Mouse (Mus musculus): Measurements from ENCODE around the gene Slc16a13. TPM values are rescaled to one million over a fixed set of nuclear protein-coding genes. Genes with fewer than 3 reads are reported as not detected.

Gene Slc16a13
- total RNA-seq, 2 experiments from 2014 or later, result 4.2 to 5.8 TPM

DNA sequence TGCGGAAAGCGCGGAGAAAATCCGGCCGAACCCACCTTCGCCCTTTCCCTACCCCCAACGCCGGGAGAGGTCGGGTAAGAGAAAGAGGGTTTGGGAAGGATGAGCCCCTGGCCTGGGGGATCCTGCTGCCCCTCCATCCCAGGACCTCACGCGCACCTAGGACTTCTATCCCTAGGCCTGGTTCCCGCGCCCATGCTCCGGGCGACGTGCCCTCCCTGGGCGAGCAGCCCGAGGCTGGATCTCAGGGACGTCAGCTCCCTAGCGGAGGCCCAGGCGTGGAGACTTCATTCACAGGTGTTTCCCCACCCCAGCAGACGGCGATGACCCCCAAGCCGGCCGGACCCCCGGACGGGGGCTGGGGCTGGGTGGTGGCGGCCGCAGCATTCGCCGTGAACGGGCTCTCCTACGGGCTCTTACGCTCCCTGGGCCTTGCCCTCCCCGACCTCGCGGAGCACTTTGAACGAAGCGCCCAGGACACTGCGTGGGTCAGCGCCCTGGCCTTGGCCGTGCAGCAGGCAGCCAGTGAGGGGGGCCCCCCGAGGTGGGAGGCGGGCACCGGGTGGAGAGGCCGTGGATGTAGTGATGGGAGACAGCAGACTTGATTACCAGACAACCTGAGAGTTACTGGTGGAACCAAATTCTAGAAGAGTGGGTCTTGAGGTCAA, 6.5 kb downstream of the Slc16a13 start:
- intact Hi-C loops (cut with DNase I), result loop anchor here (10.0 kb wide), 1 partner anchor 280 kb away; the partner anchor contains the start of gene Ybx2
- DNase-seq, result peak in 1 of 2 experiments; percentile 63

DNA sequence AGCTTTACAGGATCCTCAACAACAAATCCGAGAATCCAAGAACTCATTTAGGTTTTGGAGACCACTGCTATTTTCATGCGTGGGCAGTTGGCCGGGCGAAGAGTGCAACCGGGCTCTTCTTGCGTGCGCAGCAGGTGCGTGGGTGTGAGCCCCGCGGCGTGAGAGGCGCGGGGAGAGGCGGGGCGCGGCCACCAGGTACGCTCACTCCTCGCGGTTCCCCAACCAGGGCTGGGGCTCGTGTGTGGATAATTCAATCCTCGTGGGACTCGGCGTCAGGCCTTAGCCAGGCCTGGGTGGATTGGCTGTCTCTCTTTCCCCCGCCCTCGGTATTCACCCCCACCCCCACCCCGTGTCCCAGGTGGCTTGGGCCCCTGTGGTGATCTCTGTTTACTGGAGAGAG, 7.1 kb downstream of the Slc16a13 start:
- intact Hi-C loops (cut with DNase I), result loop anchor here (10.0 kb wide), 1 partner anchor 279 kb away; the partner anchor contains the start of gene Ybx2
- no peak for DNase-seq

DNA sequence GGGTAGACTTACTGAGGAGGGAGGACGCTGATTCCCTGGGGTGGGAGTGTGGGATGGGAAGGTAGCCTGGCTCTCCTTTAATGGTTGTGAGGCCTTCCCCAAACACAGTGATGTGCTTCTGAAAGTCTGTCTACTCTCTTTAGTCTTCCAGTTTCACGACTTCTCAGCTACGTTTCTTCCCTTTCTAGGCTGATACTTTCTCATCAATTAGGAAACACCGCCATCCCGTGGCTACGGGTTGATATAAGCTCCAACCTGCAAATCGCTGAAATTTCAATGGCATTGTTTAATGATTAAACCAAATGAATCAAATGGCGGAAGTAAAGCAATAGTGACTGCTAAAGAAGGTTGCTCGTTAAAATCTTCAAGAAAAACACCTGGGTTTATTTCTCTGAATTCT, 8.0 kb downstream of the Slc16a13 start:
- intact Hi-C loops (cut with DNase I), result loop anchor here (10.0 kb wide), 1 partner anchor 278 kb away; the partner anchor contains the start of gene Ybx2
- peak; percentile 73 to 79 for DNase-seq

DNA sequence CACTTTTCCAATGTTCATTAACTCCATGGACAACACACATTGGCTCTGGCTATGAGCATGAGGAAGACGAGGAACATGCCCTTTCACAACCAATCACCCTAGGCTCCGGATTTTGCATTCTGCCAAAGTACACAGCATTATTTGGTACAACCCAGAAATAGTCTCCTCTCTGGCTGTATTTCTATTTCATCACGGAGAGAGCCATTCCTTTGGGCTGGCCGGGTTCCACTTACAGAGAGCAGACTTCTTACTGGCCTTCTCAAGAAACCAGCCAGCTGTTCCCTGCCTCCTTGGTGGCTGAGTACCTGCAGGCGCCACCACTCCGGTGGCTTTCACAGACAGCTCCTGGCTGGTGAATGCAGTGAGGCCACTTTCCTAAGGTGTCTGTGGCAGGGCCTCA, 8.4 kb downstream of the Slc16a13 start, which contains the start of gene Slc16a11:
Slc16a11 (plus strand) TSS at position 330 of the 400 bp plus-strand sequence.
- intact Hi-C loops (cut with DNase I), result loop anchor here (10.0 kb wide), 1 partner anchor 278 kb away; the partner anchor contains the start of gene Ybx2
- no peak for DNase-seq

DNA sequence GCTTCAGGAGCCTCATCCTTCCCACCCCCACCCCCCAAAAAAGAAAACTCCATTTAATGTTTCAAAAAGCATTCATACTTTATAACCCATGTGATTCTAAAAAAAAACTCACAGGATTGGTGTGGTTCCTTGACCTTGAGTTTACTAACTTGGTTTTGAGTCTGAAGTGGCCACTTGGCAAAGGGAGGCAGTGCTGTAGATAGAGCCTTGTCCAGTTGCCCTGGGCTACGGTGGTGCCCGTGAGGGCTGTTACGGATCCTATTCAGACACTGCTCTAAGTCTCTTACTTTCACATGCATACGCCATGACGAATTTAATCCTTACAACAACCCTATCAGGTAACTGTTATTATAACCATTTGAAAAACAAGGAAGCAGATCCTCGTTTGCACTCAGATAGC, 8.9 kb downstream of the Slc16a13 start:
- intact Hi-C loops (cut with DNase I), result loop anchor here (10.0 kb wide), 1 partner anchor 277 kb away; the partner anchor contains the start of gene Ybx2
- DNase-seq, result no peak

DNA sequence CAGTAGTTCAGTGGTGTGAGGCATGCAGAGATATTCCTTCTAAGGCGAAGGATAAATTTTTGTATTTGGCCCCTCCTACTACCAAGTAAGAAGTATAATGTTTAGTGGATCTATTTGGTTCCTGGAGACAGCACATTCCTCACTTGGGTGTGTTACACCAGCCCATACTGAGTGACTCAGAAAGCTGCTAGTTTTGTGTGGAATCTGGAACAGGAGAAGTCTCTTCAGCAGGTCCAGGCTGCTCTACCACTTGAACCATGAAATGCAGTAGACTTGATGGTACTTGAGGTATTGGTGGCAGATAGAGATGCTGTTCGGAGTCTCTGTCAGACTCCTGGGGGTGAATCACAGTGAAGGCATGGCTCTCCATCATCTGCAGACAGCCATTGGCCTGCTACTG, 10.2 kb downstream of the Slc16a13 start:
- intact Hi-C loops (cut with DNase I), result loop anchor here (10.0 kb wide), 1 partner anchor 276 kb away; the partner anchor contains the start of gene Ybx2

DNA sequence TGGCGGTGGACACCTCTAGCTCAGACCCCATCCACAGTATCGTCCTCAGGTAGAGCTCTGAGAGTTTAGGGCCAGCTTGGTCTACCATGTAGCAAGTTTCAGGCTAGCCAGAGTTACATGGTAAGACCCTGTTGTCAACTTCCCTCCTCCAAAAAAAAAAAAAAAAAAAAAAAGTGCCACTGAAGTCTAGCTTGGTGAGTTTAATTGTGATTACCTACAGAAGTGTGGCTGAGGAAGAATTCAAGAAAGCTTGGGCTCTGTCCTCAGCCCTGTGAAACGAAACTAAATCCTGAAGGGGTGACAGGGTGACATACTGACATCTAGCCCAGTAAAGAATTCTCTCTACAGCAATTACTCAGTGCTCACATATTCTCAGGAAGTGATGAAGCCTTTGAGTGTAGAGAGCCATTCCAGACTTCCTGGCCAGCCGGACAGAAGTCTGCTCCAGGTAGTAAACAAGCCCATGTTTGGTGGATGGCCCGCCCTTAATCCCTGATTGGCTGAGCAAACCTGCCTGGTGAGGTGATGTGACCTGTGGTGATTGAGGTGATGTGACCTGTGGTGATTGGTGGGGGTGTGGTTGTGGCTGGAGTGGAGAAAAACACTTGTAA, 12.0 kb downstream of the Slc16a13 start:
- intact Hi-C loops (cut with DNase I), result no loop called here
- DNase-seq, result no peak

More for the DNA sequence above, 10.2 kb downstream of the Slc16a13 start:
- DNase-seq, result no peak

DNA sequence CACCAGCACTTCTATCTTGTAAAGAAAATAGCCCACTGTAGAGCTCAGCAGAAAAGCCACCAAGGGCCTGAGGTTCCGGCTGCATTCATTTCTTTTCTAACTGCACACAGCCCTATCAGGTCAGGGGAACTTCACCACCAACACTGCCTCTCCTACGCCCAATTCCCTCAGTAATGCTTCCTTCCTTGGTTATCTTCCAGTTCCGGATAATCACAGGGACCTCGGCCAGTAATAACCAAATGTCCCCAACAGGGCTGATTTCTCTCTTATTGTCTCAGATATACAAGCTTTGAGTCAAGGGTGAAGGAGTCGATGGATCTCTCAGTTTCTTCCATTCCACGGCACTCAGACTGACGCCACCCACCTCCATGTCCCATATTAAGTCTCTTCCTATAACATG, 13.6 kb downstream of the Slc16a13 start:
- intact Hi-C loops (cut with DNase I), result no loop called here
- peak in 1 of 2 experiments; percentile 25 for DNase-seq

DNA sequence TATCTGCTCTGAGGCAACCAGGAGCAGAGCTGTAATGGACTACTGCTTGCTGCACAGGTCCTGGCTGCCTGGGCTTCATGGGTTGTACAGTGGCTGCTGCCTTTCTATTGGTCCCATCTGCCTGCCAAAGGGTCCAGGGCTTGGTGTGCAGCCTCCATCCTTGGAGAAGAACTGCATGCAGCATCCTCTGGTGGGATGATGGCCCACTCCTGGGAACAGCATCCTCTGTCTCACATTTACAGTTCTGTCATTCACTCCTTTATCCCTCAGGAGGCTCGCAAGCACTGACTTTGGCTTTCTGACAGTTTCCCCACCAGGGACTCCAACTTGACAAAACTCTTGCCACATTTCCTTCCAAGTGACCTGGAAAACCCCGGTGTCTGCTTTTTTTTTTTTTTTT, 14.1 kb downstream of the Slc16a13 start:
- intact Hi-C loops (cut with DNase I), result no loop called here

DNA sequence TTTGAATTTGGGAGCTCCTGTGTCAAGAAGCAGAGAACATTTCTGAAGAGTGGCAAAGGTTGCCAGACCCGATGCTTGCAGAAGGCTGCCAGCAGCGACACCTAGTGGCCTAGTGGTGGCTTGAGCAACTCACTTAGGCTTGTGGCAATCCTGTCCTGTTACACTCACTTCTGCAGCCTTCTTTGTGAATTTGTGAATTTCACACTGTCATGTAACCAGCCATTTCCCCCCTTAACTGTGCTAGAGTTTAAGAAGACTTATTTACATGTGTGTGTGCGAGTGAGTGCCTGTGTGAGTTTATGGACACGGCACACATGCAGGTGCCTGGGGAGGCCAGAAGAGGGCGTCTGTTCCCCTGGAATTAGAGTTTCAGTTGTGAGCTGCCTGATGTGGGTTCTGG, 19.2 kb downstream of the Slc16a13 start:
- intact Hi-C loops (cut with DNase I), result loop anchor here (2.0 kb wide), 2 partner anchors 127 to 147 kb away; partner anchors contain the start of gene Asgr1

More for the DNA sequence above, 14.1 kb downstream of the Slc16a13 start:
- peak in 1 of 2 experiments; percentile 25 for DNase-seq

DNA sequence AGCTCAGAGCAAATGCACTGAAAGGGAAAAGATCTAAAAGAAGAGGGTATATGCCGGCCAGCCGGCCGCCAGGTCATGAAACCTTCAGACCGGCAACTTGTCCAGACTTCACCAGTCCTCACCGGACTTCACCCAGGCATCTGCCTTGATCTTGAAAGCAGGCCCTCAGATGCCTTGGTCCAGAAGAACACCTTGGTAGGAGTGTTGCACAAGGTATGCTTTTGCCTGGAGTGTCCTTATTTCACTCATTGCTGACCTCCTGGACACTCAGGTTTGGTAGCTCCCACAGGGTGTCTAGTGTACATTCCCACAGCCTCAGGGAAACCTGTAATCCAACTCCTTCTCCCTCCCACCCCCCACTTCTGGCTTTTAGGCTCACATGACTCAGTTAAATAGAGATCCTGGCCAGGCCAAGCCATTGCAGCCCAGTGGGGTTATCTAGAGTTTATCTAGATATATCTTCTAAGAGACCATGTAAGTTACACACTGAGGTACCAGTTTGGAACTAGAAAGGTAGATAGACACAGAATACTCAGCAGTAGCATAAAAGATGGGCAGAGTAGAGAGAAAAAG, 20.7 kb downstream of the Slc16a13 start:
- DNase-seq, result no peak
- intact Hi-C loops (cut with DNase I), result loop anchor here (2.0 kb wide), 2 partner anchors 125 to 145 kb away; partner anchors contain the start of gene Asgr1

More for the DNA sequence above, 19.2 kb downstream of the Slc16a13 start:
- peak; percentile 86 to 90 for DNase-seq

DNA sequence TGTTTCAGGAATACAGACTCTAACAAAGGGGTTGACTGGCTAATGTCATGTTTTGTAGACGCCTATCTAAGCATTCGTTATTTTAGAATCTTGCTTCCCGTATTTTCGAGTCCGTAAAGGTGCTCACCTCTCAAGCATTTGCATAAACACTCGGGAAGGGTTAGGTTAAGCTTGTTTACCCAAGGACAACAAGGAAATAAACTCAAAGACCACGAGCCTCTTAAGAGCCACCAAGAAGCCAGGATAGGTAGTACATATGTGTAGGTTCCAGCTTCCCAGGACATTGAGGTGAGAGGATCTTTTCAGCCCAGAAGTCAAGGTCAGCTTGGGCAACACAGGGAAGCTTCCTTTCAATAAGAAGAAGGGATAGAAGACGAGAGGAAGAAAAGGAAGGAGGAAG, 21.8 kb downstream of the Slc16a13 start:
- intact Hi-C loops (cut with DNase I), result no loop called here
- DNase-seq, result no peak

DNA sequence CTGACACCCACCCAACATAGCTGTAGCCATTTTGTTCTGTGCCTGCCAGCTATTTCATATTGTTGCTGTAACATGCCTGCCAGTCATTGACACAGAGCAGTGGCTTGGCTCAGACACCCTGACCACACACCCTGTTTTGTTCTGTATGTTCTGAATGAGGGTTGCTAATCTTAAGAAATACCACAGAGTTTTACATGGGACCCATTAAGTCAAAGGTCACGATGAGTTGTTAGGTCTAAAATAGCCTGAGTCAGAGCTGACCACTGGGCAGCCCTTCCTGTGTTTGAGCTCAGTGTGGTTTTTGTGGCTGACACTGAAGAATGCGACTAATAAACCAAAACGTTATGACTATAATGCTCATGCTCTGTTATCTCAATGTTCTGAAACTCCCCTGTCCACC, 22.5 kb downstream of the Slc16a13 start:
- intact Hi-C loops (cut with DNase I), result no loop called here
- DNase-seq, result no peak

DNA sequence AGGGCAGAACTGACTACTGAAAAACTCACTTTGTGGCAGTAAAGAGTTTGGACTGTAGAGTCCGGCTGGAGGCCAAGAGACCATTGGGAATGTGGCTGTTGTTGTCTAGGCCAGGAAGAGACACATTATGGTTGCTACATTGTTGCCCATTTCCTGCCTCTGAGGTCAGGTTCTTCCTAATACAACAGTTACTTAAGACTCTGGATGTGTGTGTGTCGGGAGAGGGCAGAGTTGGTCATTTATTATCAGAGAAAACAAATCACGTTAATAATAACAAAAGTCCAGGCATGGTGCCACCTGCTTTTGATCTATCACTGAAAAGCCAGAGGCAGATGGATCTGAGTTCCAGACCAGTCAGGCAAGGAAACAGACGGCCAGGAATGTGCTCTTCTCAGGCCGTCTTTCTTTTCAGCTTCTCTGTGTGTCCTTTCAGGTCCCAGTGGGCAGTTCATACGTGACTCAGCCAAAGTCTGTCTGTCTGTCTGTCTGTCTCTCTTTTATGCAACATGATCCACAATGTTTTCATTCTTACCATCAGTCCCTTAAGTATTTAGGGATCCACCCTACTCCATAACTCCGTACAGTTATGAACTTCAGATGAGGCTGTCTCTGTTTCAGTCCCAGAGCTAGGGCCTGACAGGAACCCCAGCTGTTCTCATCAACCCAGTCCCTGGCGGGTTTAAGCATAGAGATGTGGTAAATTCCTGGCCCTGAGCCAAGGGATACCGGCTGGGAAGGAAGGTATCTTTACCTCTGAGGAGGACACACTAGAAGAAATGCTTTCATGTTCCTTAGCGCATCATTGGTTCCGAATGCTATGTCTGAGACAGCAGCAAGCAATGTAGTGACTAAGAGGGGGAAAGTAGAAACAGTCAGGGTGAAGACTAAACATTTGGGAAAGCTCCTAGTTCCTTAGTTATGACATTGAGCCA, 27.2 kb downstream of the Slc16a13 start:
- intact Hi-C loops (cut with DNase I), result no loop called here

DNA sequence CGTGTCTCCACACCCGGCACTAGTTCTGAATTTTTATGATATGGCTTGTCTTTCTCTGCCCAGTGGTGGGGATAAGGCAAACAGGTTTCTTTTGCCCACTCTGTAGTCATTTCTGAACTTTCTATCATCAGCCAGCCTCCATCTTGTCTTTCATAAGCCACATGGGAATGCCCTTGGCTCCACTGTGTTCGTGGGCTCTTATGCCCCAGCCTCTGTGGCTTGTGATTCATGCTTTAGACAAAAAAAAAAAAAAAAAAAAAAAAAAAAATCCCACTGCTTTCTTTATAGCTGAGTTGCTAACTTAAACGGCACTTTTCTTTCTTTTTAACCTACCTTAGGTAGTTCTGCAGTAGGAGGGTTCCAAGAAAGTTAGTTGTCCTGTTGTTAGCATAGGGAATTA, 28.7 kb downstream of the Slc16a13 start:
- DNase-seq, result no peak
- intact Hi-C loops (cut with DNase I), result no loop called here

More for the DNA sequence above, 27.2 kb downstream of the Slc16a13 start:
- no peak for DNase-seq

DNA sequence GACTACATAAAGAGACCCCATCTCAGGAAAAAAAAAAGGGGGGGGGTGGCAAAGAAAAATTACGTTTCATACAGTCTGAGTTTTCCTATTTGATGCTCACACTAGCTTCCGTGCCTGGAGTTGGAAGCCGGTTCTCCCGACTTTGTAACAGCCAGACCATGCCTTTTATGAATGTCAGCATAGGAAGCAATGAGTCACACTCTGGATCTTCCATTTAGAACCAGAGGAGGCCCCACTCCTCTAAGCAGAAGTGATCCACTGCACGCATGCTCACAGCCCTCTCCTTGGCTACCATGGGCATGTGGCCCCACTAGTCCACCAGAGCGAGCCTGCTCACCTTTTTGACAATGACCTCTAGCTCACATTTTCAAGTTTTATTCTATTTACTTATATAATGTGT, 29.7 kb downstream of the Slc16a13 start:
- DNase-seq, result no peak
- intact Hi-C loops (cut with DNase I), result no loop called here

DNA sequence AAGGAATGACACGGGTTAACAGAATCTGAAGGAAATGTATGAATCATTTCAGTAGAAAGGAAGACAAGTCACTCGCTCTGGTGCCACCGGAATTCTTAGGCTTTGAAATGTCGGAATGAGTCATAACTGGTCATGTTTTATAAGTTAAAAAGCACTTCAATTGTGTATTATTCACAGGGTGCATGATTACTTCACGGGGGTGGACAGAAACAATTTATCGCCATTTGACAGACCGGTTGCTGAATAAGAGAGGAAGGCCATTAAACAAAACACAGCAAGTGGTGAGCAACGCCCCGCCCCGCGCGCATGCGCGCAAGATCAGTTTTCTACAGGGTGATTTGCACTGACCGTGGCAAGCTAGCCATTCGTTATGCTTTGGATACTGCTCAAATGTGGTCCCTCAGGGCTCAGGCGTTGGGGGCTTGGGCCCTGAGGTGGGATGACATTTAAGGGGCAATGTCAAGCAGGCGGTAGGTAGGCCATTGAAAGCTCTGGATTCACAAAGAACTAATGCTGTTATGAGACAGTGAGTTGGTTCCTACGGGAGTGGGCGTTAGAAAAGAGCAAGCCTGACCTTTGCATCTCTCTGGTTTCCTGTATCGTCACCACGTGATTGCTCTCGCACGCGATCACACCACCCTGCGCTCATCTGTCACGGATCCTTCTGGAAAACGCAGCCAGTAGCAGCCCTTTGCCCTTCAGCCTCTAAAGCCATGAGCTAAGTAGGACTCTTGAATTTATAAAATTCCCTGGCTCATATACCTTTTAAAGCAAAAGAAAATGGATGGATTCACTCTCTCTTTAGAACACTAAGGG, 31.3 kb downstream of the Slc16a13 start:
- intact Hi-C loops (cut with DNase I), result no loop called here
- no peak for DNase-seq

DNA sequence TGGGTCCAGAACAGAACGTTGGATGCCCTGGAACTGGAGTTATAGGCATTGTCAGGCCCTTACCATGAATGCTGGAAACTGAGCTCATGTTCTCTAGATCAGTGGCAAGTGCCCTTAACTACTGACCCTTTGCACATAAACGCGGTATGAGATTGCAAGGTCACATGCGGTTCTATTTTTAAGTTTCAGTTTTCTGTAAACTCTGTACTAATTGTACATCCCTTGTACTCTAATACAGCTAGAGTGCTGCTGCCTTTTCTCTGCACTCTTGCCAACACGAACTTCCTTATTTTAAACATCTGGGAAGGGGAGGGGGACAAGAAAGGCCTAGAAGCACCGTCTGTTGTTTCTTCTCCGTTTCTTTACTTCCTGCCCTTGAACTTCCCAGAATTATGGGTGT, 35.7 kb downstream of the Slc16a13 start:
- intact Hi-C loops (cut with DNase I), result no loop called here
- no peak for DNase-seq

DNA sequence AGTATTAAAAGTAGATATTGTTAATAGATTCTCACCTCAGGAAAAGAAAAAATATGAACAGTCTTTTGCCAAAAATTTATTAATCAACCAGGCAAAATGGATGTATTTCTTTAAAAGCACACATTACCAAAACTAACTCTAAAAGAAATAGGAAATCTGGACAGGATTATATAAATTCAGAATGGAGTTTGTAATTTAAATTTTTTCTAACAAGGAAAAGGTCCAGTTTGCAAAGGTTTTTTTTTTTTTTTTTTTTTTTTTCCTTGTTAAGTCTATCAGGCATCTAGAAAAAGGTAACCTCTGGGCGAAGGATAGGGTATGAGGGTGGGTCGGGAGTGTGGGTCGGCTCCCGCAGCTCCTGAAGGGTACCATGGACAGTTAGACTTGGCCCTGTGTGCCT, 40.4 kb downstream of the Slc16a13 start:
- no peak for DNase-seq
- intact Hi-C loops (cut with DNase I), result no loop called here

Data from heart, postnatal 14 days (tissue).